Mouse (Mus musculus): ENCODE measurements at regions not wholly inside any gene's neighbourhood (a gene's known extent, or its start where the extent isn't known, plus 50 kb on each side); places are given as distances from the start of the nearest gene placed in this dataset.
A peak's percentile ranks its signal among the peaks of the same experiment; 100 is the strongest.

GRCm38 (mm10) chr3:38257076-38257842, 227.4 kb downstream of the Ankrd50 start:
- no peak for DNase-seq (ENCODE audit: low spot score in 2 of 2)

GRCm38 (mm10) chr3:38255674-38256073, 229.0 kb downstream of the Ankrd50 start:
- DNase-seq (ENCODE audit: low spot score in 2 of 2), result peak; percentile 32 to 54

DNA sequence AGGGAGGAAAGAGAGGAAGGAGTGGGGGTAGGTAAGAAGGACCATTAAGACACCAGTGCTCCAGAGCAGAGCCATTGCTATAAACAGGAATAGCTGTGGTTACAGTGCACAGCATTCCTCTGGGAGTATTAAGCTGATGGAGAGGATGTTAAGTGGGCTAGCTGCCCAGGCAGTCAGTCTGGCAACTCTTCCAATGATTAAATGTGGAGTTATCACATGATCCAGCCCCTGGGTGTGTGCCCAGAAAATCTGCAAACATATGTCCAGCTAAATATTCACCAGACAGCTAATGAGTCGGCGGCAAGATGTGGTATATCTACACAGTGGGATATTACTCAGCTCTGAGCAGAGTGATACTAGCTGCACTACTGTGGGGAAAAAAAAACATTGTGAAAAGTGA, 229.7 kb downstream of the Ankrd50 start:
- peak in 1 of 2 experiments; percentile 36 for DNase-seq (ENCODE audit: low spot score in 2 of 2)

DNA sequence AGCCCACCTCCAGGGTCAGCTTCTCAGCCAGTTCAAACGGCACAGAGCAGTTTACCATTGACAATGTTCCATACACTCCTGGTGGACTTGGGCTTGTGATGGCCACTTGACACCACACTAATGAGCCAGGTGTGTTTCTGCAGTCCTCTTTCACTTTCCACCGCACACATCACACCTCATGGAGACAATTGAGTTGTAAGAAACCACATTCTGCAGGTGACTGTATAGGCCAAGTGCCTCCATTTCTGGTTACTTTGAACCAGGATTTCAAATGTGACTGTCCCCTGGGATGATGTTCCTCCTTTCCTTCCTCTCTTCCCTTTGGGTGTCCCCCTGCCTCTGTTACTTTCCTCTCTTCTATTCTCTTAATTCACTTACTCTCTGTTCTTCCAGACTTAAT, 233.1 kb downstream of the Ankrd50 start:
- DNase-seq (ENCODE audit: low spot score in 2 of 2), result no peak

GRCm38 (mm10) chr3:38250552-38250951, 234.1 kb downstream of the Ankrd50 start:
- no peak for DNase-seq (ENCODE audit: low spot score in 2 of 2)

DNA sequence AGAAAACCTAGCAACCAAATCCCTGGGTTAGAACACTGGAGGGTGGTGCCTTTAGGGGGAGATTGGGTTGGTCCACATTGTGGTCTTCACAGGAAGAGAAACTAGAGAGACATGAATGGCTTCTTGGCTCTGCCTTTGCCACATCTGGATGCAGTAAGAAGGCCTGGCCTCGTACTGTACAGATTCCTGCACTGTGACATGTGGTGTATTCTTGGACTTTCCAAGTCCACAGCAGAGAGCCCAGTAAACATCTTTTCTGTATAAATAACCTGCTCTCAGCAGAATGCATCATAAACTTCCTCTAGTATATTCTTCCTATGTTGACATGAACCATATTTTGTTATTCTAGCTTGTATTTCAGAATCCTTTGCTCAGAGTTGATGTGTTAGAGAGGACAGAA, 235.7 kb downstream of the Ankrd50 start:
- no peak for DNase-seq (ENCODE audit: low spot score in 2 of 2)

DNA sequence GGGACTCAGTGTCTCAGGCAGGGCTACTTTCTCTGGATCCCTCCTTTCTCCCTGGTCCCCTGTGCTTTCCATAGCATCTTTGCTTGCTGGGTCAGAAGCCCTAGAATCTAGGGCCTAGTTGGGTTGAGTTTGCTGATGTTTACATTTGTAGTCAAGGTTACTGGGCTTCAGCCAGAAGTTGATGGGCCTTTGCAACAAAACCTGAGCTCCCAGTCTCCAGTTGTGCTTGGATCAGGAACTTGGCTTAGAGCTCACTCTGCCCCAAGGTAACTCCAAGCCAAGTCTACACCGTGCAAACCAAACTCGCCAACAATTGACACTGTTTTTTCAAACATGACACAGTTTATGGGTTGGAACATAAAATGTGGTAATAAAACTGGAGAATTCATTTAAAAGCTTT, 238.2 kb downstream of the Ankrd50 start:
- no peak for DNase-seq (ENCODE audit: low spot score in 2 of 2)

- DNase-seq (ENCODE audit: low spot score in 2 of 2), result no peak
Observed at GRCm38 (mm10) chr3:38243209-38243608, 241.4 kb downstream of the Ankrd50 start.

DNA sequence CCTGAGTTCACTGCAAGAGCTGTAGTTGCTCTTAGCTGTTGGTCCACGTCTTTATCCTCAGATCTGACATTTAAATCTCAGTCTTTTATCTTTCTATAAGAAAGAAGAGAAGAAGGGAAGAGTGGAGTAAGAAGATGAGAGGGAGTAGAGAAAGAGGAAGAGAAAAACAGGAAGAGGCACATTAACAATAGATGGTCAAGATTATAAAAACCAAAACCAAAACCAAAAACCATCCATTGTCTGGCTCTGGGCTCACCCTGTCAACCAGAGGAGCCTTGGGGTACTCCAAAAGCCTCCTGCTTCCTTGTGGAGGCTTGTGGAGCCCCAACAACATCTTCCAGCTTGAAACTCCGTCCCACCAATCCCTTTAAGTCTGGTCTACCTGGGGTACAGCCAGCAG, 247.0 kb downstream of the Ankrd50 start:
- no peak for DNase-seq (ENCODE audit: low spot score in 2 of 2)

- no peak for DNase-seq (ENCODE audit: low spot score in 2 of 2)
Observed at GRCm38 (mm10) chr3:38235736-38236083, 248.9 kb downstream of the Ankrd50 start.

- DNase-seq (ENCODE audit: low spot score in 2 of 2), result no peak
Observed at GRCm38 (mm10) chr3:38235033-38235735, 249.5 kb downstream of the Ankrd50 start.

DNA sequence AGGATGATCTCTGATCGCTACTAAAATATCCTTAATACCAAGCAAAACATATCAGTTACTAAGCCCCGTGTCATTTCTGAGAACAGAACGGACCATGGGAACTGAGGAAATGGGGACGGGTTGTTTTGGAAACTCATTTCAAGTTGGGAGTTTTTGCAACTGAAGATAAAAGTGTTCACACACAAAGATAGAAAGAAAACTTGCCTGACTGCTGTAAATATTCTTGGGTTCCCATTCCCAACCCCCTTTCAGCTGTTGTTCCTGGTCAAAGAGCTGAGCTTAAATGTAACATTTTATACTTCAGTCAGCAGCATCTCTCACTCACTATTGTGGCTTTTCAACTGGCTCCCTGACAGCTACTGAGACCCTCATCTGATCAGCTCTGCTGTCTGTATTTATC, 250.1 kb downstream of the Ankrd50 start:
- no peak for DNase-seq (ENCODE audit: low spot score in 2 of 2)

DNA sequence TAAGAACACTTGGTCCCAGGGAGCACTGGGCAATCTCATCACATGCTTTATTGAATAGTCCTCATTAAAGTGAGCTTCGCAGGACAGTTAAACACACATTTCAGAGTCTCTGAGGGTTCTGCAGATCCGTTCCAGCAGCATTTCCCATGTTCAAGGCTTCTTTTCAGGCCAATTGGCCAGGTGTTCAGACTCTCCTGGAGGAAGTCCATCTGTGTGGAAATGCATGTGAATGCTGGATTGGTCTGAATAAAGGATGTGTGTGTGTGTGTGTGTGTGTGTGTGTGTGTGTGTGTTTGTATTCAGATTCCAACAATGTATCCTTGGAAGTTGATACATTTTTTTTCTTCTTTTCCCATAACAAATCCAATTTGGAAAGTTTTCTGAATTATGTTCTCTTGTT, 250.6 kb downstream of the Ankrd50 start:
- no peak for DNase-seq (ENCODE audit: low spot score in 2 of 2)

DNA sequence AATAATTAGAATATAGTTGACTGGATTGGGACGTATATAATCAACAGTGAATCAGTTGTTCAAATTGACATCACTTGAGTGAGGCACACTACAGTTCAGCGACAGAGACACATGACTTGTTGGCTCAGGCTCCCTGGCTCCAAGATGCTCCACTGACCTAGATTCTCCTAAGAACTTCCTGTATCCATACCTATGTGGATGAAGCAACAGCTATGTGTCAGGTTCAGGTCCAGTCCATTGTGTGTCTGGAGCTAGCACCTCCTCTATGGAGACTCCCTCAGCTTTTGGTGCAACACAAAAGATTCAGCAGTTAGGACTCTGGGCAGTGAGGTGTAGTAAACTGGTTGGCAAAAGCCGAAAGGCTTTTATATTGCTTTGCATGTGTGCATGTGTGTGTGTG, 251.6 kb downstream of the Ankrd50 start:
- DNase-seq (ENCODE audit: low spot score in 2 of 2), result no peak

DNA sequence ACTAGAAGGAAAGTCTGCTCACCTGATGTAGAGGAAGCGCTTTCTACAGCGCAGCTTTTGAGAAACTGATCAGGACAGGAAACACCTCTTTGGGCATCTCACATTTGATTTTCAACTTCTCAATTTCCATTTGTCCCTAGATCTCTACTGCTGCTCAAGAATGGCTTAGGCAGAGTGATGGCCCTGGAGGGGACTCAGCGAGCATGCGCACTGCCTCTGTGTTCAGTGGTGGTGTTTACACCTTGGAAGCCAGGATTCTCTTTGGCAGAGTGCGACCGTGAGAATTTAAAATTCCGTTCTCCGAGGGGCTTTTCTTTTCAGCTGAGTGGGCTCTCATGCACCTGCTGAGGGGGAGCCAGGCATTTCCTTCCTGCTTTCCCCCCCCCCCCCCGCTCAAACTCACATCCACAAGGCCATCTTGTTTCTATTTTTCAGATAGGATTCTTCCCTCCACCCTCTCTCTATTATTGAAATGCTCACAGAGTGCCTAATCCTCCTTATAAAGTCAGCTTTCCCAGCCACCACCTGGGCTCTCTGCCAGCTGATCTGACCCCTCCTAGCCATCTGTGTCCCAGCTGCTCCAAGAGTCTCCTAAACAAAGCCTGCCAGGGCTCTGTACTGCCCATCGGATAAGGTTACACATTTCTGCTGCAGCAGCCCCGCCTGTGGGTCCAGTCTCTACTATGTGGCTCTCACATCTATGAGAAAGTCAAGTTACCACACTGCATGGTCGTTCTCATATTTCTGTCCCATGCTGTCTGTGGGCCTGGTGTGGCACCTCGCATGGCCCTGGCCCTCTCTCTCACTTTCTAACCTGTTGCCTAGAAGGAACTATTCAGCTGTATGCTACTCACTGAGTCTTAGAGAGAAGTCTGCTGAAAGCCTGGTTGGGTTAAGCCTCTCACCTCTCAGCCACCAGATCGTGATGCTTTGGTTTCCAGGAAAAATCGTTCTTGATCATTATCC, 252.2 kb downstream of the Ankrd50 start:
- no peak for DNase-seq (ENCODE audit: low spot score in 2 of 2)

DNA sequence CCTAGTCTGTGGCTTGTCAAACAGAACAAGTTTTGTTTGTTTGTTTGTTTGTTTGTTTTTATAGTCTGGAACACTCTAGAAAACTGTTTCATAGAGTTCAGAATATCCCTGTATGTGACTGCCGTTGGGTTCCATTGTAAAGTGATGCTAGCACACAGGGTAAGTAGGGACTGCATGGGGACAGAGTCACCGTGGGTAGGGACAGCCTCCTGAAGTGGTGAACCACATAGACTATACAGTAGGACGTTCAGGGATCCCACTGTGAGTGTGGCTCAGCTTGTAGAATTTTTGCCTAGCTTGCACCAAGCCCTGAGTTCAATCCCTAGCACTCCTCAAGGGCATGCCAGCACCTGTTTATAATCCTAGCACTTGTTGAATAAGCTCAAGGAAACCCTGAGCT, 253.1 kb downstream of the Ankrd50 start:
- no peak for DNase-seq (ENCODE audit: low spot score in 2 of 2)

- DNase-seq (ENCODE audit: low spot score in 2 of 2), result no peak
Observed at GRCm38 (mm10) chr3:38230796-38231195, 253.8 kb downstream of the Ankrd50 start.

GRCm38 (mm10) chr3:38229686-38230085, 255.0 kb downstream of the Ankrd50 start:
- no peak for DNase-seq (ENCODE audit: low spot score in 2 of 2)

DNA sequence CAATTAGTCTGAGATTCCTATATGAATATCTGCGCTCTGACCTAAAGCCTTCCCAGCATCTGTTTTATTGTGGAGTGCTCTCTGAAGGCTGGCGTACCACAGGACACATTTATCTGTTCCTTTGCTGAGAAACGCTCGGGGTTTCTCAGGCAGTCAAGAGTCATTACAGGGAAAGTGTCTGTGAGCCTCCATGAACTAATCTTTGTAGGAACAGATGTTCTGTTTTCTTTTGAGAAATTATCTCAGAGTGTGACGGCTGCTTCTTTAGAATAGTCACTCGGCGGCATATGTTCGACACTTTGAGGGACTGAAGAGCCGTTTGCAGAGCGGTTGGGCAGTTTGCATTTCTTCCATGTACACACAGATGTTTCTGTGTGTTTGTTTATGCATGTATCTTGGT, 255.6 kb downstream of the Ankrd50 start:
- DNase-seq (ENCODE audit: low spot score in 2 of 2), result no peak

GRCm38 (mm10) chr3:38227596-38227995, 257.0 kb downstream of the Ankrd50 start:
- peak; percentile 52 to 65 for DNase-seq (ENCODE audit: low spot score in 2 of 2)

DNA sequence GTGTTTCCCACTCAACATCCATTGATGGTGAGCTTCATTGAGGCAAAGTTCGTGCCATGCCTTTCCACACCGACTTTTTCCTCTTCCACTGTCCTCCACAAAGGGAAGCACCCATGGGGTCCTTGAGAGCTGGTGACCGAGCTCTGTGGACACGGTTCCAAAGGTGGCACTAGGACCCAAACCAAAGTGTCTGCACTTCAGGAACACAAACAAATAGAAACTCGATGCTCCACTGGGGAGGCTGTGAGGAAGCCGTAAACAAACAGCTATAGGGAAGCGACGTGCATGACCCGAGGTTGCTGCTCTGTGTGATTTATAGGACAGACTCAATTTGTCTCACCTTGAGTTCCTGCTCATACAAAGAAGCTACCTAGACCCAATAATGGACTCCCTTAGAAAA, 257.5 kb downstream of the Ankrd50 start:
- no peak for DNase-seq (ENCODE audit: low spot score in 2 of 2)

GRCm38 (mm10) chr3:38226147-38226546, 258.5 kb downstream of the Ankrd50 start:
- no peak for DNase-seq (ENCODE audit: low spot score in 2 of 2)
